Mouse (Mus musculus) heart, adult 2 months (tissue): ENCODE results near the gene Sirt1. TPM values are rescaled to one million over a fixed set of nuclear protein-coding genes. Genes with fewer than 3 reads are reported as not detected.

Experiments used
- DNase-seq, 2 experiments: peaks; one replicate each; pipeline ENCODE4 v3.0.0; 2021
- H3K27ac ChIP-seq: fragments of 200-600 bp; 2 replicates; pipeline ENCODE4 v1.8.1; 2022
- H3K27me3 ChIP-seq: fragments of 200-500 bp; 2 replicates; pipeline ENCODE4 v1.6.1; 2012; ENCODE audit warnings: mild to moderate bottlenecking, low read length, inconsistent platforms, mixed read lengths; ENCODE audit not compliant: control insufficient read depth, insufficient read depth
- H3K36me3 ChIP-seq: fragments of 200-500 bp; 2 replicates; pipeline ENCODE4 v1.6.1; 2012; ENCODE audit warnings: low read length, inconsistent platforms; ENCODE audit not compliant: control insufficient read depth, insufficient read depth
- H3K4me1 ChIP-seq: fragments of 200-500 bp; 2 replicates; pipeline ENCODE4 v1.6.1; 2011; ENCODE audit warnings: low read length; ENCODE audit not compliant: control insufficient read depth, insufficient read depth
- H3K4me3 ChIP-seq: fragments of 200-600 bp; 2 replicates; pipeline ENCODE4 v1.8.1; 2022
- H3K79me2 ChIP-seq: fragments of 200-500 bp; replicated peaks from 2 replicates; pipeline ENCODE4 v1.6.1; 2012; ENCODE audit warnings: mild to moderate bottlenecking, inconsistent platforms, low read length, moderate library complexity, mixed read lengths; ENCODE audit not compliant: control insufficient read depth, insufficient read depth
- H3K9ac ChIP-seq: fragments of 200-500 bp; 2 replicates; pipeline ENCODE4 v1.6.1; 2012; ENCODE audit warnings: low read depth, mild to moderate bottlenecking, control low read depth, inconsistent platforms, low read length, mixed read lengths
- CTCF ChIP-seq: fragments of 200-600 bp; IDR thresholded peaks from 2 replicates; pipeline ENCODE4 v1.8.1; 2022; ENCODE audit warnings: antibody characterized with exemption, mild to moderate bottlenecking, moderate library complexity
- EP300 ChIP-seq: fragments of 200-500 bp; IDR thresholded peaks from 2 replicates; pipeline ENCODE4 v1.6.1; 2011; ENCODE audit warnings: low read depth, low read length, control low read depth; ENCODE audit not compliant: insufficient read depth
- POLR2A ChIP-seq: fragments of 200-500 bp; IDR thresholded peaks from 2 replicates; pipeline ENCODE4 v1.6.1; 2011; ENCODE audit warnings: mild to moderate bottlenecking, low read depth, low read length, control low read depth; ENCODE audit not compliant: insufficient read depth
- WGBS: fragments of 180-500 bp; shearing (Covaris S2); methylation state at CpG from one replicate; pipeline ENCODE4 v1.1.7; 2018; 5-methylcytosine and 5-hydroxymethylcytosine counted together
- intact Hi-C: fragments of 180-260 bp; cut with DNase I; formaldehyde crosslinking; loops from one replicate; pipeline ENCODE4 v1.15.1; 2025
- polyA plus RNA-seq: library from polyadenylated mRNA; depleted of rRNA; stranded (reverse); fragments of >200 nt; gene quantifications from 2 replicates; pipeline ENCODE4 v1.2.3, GENCODE M21; 2012; rRNA removed
- total RNA-seq, 2 experiments: library from RNA; stranded (reverse); gene quantifications; 2 replicates each; pipeline ENCODE4 v1.2.3; 2021

Gene Sirt1
- total and polyA plus RNA-seq, 3 experiments = 2.5 to 11.5 (median 10.4) TPM

- 76% methylated on average over 4 of the region's 4 CpGs for WGBS
- no peak for DNase-seq
- no peak for TF ChIP-seq CTCF
- TF ChIP-seq POLR2A = no peak
- TF ChIP-seq EP300 = no peak
- Histone ChIP-seq H3K4me3 (no peak overlapping the region), H3K79me2 (no peaks in the 10 kb centered on the region), H3K27me3 (no peaks in the 10 kb centered on the region), H3K4me1 (no peaks in the 10 kb centered on the region), H3K27ac (no peak overlapping the region), H3K36me3 (no peaks in the 10 kb centered on the region), H3K9ac (no peak overlapping the region)
- intact Hi-C loops = no loop called here
Observed at GRCm38 (mm10) chr10:63282417-63282816, 99.1 kb downstream of the Sirt1 start.

- Histone ChIP-seq H3K4me3 (no peak overlapping the region), H3K4me1 (no peaks in the 10 kb centered on the region), H3K36me3 (no peaks in the 10 kb centered on the region), H3K27ac (no peak overlapping the region), H3K27me3 (no peaks in the 10 kb centered on the region), H3K79me2 (no peaks in the 10 kb centered on the region), H3K9ac (no peak overlapping the region)
- intact Hi-C loops = no loop called here
- no peak for DNase-seq
- WGBS = 91% methylated on average over 3 of the region's 3 CpGs
- no peak for TF ChIP-seq CTCF
- TF ChIP-seq POLR2A = no peak
- TF ChIP-seq EP300 = no peak
Observed at GRCm38 (mm10) chr10:63279851-63280250, 101.7 kb downstream of the Sirt1 start.

- no peaks in the 10 kb centered on the region for H3K27me3 ChIP-seq
- WGBS = 79% methylated on average over 3 of the region's 3 CpGs
- no peak for TF ChIP-seq CTCF
- TF ChIP-seq EP300 = no peak
- TF ChIP-seq POLR2A = no peak
- H3K27ac ChIP-seq = no peak overlapping the region
- H3K4me1 ChIP-seq = no peaks in the 10 kb centered on the region
- DNase-seq = no peak
- intact Hi-C loops = no loop called here
- H3K36me3 ChIP-seq = no peaks in the 10 kb centered on the region
- H3K9ac ChIP-seq = no peak overlapping the region
- H3K79me2 ChIP-seq = no peaks in the 10 kb centered on the region
- H3K4me3 ChIP-seq = no peak overlapping the region
Observed at GRCm38 (mm10) chr10:63277010-63277409, 104.5 kb downstream of the Sirt1 start.

GRCm38 (mm10) chr10:63272868-63273267, 108.6 kb downstream of the Sirt1 start:
- 79% methylated on average over 5 of the region's 5 CpGs for WGBS
- no peaks in the 10 kb centered on the region for H3K36me3 ChIP-seq
- intact Hi-C loops = no loop called here

GRCm38 (mm10) chr10:63272401-63272800, 109.1 kb downstream of the Sirt1 start:
- Histone ChIP-seq H3K27me3 (no peaks in the 10 kb centered on the region), H3K79me2 (no peaks in the 10 kb centered on the region), H3K9ac (no peak overlapping the region), H3K36me3 (no peaks in the 10 kb centered on the region), H3K27ac (no peak overlapping the region), H3K4me1 (no peaks in the 10 kb centered on the region), H3K4me3 (no peak overlapping the region)
- no peak for DNase-seq
- TF ChIP-seq CTCF (no peak), POLR2A (no peak), EP300 (no peak)
- intact Hi-C loops = no loop called here

More at GRCm38 (mm10) chr10:63272868-63273267, 108.6 kb downstream of the Sirt1 start:
- Histone ChIP-seq H3K4me1 (no peaks in the 10 kb centered on the region), H3K27me3 (no peaks in the 10 kb centered on the region), H3K9ac (no peak overlapping the region), H3K4me3 (no peak overlapping the region), H3K79me2 (no peaks in the 10 kb centered on the region), H3K27ac (no peak overlapping the region)
- DNase-seq = no peak
- TF ChIP-seq CTCF (no peak), POLR2A (no peak), EP300 (no peak)

Other genes with a start within 250 kb of the Sirt1 start
- gene Mypn, start 177.8 kb downstream of the Sirt1 start, total RNA-seq = 100 to 1,000 TPM in 1 of 2 experiments, 10 to 100 TPM in 1; 96.6 to 110 TPM
- gene Mypn, start 177.8 kb downstream of the Sirt1 start, polyA plus RNA-seq = 32.1 and 43.5 TPM in 2 replicates
- 10 to 100 TPM; 30.2 to 32.3 TPM for gene Herc4, start 137.9 kb downstream of the Sirt1 start, total RNA-seq
- gene Herc4, start 137.9 kb downstream of the Sirt1 start, polyA plus RNA-seq = 13.1 and 28.8 TPM in 2 replicates
- 10 to 100 TPM; 11.6 to 13.5 TPM for gene Dnajc12, start 739 bp upstream of the Sirt1 start, total RNA-seq
- gene Dnajc12, start 739 bp upstream of the Sirt1 start, polyA plus RNA-seq = 3.5 and 3.9 TPM in 2 replicates
- gene Gm7075, start 40.1 kb upstream of the Sirt1 start, total RNA-seq = not detected
- not detected in 2 replicates for gene Gm7075, start 40.1 kb upstream of the Sirt1 start, polyA plus RNA-seq
- gene Ctnna3, start 48.4 kb upstream of the Sirt1 start, total RNA-seq = 10 to 100 TPM; 46.9 to 54.6 TPM
- 6.4 and 18.6 TPM in 2 replicates for gene Ctnna3, start 48.4 kb upstream of the Sirt1 start, polyA plus RNA-seq